Mouse (Mus musculus) layer of hippocampus, adult 9-10 months (tissue): Measurements from ENCODE around the gene Gucy1b2.

Experiments
- DNase-seq: peaks from one replicate; pipeline ENCODE4 v3.0.0; 2022; ENCODE audit warnings: low spot score

Gene Gucy1b2

DNA sequence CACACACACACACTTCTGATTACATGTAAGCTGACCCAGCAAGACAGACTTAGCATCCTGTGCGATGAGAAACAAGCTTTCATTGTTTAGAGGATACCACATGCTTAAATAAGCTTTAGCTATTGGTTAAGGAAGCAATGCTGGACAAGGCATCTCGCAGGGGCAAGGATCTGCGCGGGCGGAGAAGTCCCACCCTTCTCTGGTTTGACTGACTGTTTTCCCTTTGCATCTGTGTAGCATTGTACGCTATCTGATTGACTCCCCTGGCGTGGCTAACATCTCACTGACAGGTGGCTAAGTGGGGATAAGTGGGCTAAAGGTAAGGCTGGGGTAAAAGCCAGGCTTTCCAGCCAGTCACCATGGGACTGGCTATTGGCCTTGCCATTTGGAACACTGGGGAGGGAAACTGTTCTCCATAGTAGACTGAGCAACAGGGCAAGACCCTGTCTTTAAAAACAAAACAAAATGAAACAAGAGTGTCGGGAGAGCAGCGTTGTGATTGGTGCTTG, at the start of gene Gucy1b2:
Gucy1b2 (minus strand) TSS at position 51 of the 509 bp plus-strand sequence.
- no peak for DNase-seq

DNA sequence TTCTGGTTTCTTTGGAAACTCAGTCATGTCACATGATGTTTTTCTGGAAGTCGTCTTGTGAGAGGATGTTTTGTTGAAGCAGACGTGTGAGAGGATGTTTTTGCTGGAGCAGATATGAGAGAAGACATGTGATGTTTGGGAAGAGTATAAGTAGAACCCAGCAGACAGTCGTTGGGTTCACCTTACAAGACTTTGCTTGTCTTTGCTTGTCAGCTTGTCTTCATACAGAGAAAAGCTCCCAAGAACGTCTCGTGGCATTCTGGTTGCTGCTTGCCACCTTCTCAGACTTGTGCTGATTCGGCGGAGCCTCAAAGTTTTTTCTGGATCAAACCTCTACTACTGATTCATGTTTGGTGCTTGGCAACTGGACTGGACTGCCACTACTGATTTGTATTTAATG, 41.3 kb upstream of the Gucy1b2 start:
- no peak for DNase-seq

DNA sequence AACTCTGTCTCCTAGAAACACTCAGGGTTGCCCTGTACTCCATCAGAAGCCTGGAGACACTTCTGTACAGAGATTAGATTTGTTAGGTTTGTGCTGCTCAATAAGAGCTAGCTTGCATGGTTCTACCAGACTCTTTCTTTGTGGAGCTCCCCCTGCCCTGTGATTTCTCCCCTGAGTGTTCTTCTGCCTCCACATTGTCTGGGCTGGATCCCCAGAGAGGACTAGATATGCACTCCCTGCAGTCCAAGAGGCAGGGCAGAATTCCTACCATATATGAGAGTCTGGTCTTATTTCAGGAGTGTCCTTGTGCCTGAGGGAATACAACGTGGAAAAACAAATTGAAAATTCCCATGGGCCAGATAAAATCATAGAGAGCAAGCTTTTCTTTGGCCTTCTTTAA, 40.4 kb upstream of the Gucy1b2 start:
- DNase-seq, result no peak

DNA sequence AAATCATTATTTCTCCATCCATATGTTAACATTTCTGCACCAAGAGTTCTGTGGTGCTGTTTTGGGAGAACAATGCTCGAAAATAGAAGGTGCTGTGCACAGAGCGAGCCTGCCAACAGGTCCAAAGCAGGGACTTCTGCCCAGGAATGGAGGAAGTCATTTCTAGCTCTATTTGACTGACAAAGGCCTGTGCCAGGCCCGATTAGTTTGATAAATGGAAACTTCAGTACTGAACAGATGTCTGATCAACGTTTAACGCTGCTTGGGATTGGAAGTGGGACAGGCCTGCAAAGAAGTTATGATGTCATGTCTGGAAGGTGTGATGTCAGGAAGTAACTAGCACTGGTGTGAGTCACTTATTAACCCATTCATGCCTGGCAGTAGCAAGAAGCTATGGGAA, 37.4 kb upstream of the Gucy1b2 start:
- no peak for DNase-seq

DNA sequence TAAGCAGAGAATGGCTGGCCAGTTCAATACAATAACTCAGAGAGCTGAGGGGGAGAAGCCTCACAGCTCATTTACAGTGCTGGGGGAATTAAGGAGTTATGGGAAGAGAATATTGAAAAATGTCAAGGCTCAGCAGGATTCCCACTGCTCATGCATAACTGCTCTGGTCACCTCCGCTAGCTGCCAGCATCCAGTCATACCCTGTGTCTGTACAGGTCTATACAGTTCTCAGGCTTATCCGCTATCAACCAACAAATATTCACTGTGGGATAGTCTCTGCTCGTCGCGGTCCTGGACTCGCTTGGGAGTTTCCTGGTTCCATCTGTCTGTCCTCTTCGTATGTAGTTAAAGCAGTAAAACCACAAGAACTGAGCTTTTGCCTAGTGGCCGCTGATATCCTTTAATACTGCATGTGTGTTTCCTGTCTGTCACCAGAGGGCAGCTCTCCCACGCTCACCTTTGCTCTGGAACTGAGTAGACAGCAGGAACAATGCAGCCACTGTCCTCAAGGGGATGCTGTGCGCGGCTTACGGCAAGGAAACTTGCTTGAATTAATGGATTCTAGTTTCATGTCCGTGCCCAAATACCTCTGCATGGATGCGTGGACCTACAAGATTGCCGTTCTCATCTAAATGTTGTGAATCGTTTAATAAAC, 36.2 kb upstream of the Gucy1b2 start:
- DNase-seq, result peak; percentile 51

DNA sequence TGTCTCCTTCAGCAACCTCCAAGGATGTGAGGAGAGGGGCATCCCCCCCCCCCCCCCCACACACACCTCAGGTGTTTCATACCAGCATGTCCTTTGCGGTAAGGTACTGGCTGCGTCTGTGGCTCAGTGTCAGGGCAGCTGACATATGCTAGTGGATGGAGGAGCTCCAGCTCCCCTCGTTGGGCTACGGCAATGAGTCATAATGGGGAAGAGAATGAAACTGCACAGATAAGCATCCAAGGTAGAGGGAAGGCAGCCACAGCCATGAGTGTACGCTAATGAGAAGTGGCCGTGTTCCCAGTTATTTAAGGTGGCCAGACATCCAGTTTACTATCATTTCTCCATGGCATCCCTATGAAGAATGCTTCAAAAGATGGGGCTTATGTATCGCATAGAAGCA, 32.2 kb upstream of the Gucy1b2 start:
- DNase-seq, result no peak

DNA sequence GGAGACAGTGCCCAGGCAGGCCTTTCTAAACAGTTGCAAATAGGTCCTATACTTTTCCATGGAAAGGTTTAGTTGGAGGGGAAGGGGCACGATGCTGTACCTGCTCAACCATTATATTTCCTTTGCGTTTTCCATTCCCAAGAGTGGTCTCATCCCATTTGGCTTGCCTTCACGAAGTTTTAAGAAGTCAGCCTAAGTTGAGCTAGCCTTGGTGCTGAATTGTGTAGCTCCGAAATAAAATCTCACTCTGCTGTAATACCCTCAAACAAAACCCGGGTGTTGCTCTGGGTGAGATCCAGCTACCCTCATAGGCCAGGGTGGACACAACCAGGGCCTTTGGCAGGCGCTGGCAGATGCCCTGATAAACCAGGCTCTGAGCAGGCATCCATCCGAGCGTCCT, 25.3 kb upstream of the Gucy1b2 start:
- DNase-seq, result no peak

DNA sequence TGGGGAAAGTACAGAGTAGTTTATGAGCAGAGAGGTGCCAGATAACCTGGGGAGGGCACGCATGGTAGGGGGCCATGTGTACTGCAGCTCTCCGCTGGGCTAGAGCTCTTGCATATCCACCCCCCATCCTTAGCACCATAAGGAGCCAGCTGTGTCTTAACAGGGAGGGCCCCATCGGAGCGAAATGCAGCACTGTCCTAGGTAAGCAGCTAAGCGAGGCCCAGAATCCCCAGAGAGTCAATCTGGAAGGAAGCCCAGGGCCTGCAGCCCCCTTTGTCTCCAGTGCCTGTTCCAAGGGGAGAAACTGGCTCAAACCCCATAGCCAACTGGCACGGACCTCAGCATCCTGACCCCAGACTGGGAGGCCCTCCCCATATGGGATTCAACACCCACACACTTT, 23.3 kb upstream of the Gucy1b2 start:
- DNase-seq, result no peak

DNA sequence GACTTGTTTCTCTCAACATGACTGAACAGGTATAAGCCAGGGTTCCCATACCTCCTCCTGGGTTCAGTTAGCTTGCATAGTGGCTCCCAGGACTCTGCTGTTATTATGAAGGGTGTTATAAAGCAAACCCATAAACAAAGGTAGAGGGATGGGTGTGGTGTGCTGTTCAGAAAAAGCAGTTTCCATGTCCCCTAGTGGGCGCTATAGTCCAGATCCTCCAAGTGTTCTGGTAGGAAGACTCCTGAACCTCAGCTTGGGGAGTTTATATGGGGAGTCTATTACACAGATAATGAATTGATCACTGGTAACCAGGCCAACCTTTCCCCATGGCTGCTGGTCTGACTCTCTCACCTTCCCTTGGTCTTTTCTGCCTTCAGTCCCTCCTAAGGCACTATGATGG, 18.4 kb upstream of the Gucy1b2 start:
- no peak for DNase-seq

DNA sequence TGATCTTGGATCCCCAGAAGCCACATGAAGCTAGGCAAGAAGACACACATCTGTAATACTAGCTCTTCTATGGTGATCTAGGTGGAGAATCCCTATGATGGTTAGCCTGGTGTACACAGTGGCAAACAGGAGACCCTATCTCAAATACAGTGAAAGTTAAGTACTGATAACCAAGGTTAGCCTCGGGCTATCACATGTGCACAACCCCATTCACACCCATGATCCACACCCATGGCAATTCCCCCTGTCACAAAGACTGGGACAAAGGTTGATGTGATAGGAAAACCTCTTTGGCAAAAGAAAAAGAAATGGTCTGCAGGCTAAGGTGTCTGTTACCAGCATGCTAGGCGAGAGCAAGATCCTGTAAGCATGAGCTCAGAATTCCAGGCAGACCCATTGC, 16.0 kb upstream of the Gucy1b2 start:
- no peak for DNase-seq

DNA sequence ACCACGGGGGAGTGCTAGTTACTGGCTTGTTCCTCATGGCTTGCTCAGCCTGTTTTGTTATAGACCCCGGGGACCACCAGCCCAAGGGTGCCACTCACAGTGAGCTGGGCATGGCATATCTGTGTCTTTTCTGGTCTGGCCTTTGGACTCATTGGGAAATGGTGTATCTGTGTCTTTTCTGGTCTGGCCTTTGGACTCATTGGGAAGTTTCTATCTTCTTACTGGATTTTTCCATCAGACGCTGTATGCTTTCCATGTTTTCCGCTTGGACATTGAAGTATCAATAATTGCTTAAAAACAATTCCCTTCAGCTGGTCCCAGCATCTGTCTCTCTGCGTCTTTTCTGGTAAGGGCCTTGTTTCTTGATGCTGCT, 12.7 kb upstream of the Gucy1b2 start:
- DNase-seq, result no peak

DNA sequence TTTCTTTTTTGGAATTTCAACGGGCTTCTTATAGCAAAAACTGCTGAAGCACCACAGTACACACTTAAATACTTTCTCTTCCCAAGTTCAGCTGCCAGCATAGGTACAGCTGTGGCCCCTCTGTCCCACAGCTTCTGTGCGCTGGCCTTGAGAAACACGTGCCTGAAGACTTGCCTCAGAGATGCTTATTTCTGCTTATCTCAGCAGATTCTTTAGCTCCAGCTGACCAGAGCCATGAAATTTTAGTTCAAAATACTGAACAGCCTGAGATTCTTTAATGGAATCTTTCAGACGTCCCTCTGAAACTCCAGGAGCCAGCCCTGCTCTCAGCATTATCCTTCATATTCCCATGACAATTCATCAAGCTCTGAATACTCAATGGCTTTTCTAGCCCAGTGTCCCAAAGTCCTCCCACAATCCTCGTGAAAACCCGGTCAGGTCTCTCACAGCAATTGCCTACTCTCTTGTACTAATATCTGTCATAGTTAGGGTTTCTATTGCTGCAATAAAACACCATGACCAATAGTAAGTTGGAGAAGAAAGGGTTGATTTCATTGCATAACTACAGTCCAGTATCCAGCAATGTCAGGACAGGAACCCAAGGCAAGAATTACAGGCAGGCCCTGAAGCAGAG, 12.1 kb upstream of the Gucy1b2 start:
- no peak for DNase-seq

DNA sequence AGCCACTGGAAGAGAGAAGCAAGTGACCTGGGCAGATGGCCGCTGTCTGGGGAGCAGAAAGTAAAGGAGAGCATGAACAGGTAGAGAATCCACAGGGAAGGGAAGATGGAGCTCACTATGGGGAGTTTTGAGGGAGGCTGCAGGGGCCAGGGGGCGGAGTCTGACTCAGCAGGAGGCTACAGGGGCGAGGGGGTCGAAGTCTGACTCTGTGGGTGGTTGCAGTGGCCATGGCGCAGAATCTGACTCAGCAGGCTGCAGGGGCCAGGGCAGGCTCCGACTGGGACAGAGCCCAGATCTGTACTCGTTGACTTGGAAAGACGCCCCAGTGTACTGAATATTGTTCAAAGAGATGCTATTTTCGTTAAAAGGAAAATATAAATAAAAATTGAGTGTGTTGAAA, 8.9 kb upstream of the Gucy1b2 start:
- DNase-seq, result no peak

DNA sequence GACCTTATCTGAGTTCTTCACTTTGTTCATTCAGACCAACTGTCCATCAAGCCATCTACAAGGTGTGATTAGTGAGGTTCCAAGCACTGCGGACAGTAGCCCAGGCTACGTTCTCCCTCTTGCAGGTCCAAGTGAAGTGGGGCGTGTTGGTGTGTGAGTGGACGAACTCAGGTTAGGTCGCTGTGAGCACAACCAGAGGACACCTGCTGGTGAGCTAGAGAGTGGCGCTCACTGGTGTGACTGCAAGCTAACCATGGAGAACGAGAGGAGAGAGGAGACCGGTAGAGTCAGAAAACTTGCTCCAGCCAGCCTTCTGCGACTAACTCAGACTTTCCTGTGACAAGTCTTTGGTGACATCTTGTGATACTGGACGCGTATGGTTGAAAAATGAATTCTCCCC, 3.5 kb upstream of the Gucy1b2 start:
- no peak for DNase-seq

DNA sequence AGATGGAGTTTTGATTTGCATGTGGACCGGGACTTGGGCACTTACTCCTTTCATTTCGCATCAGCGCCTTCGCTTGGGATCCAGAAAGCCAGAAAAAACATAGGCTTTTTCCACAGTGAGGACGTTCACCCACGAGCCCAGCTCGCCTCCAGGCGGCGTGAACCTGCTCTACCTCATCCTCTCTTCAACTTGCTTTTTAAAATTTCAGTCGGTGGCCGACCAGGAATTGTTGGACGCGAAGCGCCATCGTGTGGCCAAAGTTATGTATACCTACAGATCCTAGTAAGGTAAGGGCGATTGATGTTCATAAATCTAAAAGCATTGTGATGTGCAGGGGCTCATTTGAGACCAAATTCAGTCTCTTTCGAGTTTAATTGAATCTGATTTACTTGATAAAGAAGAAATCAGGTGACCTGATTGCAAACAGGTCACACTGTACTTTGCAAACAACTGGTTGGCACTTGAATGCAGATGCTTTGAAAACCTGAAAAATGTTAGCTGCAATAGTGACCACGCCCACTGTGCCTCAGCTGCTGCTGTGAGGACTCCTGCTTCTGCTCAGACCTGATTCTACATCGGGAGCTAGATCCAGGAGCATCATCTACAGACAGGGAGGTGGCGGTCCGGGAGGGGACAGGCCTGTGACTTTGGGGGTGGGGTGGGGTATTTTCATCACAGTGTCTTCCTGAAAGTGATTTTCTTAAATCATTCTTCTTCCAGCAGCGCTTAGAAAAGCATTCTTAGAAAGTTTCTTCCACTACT, 1.5 kb upstream of the Gucy1b2 start:
- peak; percentile 66 for DNase-seq

DNA sequence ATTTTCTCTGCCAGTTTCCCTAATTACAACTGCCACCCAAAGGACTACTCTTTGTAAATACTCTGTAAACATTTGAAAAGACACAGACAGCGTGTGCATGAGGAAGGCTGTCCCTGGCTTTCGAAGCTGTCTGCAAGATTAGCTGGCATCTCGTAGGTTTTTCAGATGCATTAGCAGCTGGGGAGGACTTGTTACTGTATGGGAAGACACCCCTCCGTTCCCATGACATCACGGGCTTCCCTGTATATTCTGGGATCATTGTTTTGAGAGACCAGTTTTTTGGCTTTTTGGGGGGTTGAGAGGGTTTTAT, 564 bp downstream of the Gucy1b2 start:
- DNase-seq, result no peak

DNA sequence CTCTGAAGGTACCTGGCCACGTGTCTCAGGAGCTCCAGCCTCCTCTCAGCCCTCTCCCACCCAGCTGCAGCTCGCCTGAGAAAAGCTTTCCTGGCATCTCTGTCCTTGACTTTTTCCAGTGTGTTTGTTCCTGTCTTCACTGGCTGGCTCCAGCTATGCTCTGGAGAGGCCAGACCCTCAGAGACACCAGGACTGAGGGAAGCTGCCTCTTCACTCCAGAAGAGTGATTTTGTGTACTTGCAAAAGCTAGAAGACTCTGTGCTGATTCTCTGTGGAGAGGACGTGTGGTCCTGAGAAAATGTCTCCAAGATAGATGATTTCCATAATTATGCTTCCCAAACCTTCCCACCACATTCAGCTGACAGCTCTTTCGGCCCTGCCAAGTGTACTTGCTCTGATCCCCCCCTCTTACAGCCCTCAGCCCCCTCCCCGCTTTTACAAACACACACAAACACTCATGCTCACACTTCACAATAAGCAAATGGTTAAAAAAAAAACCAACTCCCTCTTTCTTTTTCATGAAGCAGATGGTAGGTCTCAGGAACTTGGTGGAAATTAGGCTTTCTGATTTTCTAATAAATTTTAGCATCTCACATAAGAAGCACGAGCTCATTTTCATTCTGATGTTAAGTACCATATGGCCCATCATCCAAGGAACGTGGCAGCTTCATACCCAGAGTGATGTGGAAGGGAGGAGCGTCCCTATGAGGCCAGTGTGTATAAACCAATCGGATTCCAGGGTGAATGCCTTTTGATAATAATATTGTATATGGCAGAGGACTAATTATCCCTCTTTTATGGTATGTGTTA, 1.1 kb downstream of the Gucy1b2 start:
- no peak for DNase-seq

DNA sequence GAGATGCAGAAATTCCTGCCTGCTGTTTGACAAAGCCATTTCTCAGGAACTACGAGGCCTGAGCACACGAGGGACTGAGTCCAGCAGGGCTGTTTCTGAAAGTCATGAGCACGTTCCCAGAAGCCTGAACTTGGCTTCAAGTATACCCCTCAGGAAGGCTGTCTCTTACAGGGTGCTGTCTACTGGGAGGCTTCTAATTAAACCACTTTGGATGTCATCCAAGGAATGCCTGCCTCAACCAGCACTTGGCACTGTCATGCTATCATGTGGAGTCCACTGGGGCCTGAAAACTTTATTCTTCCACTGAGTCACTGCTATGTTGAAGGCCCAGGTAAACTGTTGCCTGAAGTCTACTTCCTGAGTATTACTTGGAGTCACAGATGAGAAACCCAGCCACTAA, 2.0 kb downstream of the Gucy1b2 start:
- DNase-seq, result no peak

DNA sequence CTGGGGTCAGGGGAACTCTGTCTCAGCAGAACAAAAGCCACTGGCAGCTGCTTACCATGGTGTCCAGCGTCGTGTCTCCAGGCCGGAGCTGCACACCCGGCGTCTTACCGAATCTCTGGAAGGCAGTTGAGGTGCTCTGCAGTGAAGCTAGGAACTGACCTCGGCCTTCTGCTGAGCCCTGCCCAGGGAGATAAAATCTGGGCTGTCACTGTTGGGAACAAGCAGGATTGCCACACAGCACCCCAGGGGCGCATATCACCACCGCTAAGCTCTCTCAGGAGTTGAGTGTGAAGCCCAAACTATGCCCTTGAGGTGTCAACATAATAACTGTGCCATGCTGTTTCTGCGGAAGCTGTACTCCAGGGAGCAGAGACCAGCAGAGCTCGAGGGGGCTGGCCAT, 2.8 kb downstream of the Gucy1b2 start:
- no peak for DNase-seq

DNA sequence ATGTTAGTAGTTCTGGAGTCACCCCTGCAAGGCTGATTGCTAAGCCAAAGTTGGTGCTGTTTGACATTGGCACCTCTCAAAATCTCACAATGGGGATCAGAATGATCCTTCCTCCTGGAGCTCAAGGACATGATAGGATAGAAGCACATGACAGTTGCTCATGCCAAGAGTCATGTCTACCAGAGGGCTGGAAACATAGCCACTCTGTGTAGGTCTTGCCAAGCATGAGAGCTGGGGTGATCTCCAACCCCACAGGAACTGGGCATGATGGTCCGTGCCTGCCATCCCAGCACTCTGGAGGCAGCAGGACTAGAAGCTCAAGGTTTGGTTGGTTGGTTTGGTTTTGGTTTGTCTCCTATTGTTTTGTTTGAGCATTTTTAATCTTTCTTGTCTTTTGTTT, 5.4 kb downstream of the Gucy1b2 start:
- no peak for DNase-seq

DNA sequence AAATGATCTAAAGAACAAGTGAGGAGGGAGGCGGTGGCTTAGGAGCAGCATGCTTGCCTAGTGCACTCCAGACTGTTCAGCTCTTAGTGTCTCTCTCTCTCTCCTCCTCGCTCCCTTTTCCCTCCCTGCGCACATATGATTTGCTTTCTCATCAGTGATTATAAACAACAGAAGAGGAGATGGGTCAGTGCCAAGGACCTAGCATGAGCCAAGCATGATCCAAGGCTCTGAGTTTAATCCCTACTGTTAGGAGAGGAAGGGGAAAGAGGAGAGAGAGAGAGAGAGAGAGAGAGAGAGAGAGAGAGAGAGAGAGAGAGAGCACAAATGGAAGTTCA, 8.9 kb downstream of the Gucy1b2 start:
- no peak for DNase-seq

DNA sequence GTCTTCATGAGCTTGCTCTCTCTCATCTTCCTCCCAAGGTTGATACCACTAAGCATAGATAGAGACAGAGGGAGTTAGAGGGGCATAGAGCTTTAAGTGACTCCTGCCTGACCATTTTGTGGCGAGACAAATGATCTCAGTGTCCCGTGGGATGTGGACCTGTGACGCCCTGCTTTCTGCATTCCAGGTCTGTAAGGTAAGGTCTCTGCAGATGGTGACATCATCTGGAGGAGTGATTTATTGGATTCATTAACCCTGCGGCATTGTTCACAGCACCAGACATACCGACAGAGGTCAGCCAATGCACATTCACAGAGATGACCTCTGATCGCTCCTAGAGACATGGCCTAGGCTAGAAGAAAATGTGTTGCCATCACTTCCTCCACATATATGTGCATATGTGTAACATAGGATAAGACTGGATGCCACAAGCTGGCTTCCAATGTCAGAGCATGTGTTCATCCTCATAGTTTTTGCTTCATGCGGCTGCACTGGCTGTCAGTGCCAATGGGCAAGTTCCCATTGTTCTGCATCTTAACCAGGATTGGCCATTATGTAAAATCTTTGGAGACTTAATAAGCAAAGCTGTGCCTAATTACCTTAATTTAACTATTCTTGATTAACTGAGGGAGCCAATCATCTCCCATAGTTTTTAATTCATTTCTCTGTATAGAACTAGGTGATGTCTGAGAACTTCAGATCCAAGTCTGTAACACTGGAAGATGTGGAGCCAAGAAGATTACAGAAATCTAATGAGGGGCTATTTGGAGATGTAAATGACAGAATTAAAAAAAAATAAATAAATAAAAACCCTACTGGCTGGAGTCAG, 9.5 kb downstream of the Gucy1b2 start:
- DNase-seq, result no peak
